Mouse (Mus musculus) kidney, embryonic 14.5 days (tissue): ENCODE results near the gene Arhgef12. TPM values are rescaled to one million over a fixed set of nuclear protein-coding genes. Genes with fewer than 3 reads are reported as not detected.

ENCODE experiments used
- ATAC-seq: fragments of 200-750 bp; cut with Nextera tagmentation; 2 replicates; pipeline ENCODE4 v1.8.0; 2017; ENCODE audit warnings: moderate number of reproducible peaks, mild to moderate bottlenecking, moderate TSS enrichment, moderate library complexity; ENCODE audit not compliant: low FRiP score, low TSS enrichment
- H3K27ac ChIP-seq: fragments of 300-500 bp; sonication (generic); 2 replicates; pipeline ENCODE4 v1.5.1; 2014; ENCODE audit warnings: low read depth, mild to moderate bottlenecking, low read length, moderate library complexity, mixed read lengths
- H3K27me3 ChIP-seq: fragments of 300-500 bp; sonication (generic); 2 replicates; pipeline ENCODE4 v1.6.1; 2014; ENCODE audit warnings: mild to moderate bottlenecking, low read length; ENCODE audit not compliant: control insufficient read depth, insufficient read depth
- H3K36me3 ChIP-seq: fragments of 300-500 bp; sonication (generic); 2 replicates; pipeline ENCODE4 v1.6.1; 2014; ENCODE audit warnings: low read length, mixed read lengths; ENCODE audit not compliant: control insufficient read depth, insufficient read depth
- H3K4me1 ChIP-seq: fragments of 300-500 bp; sonication (generic); 2 replicates; pipeline ENCODE4 v1.6.1; 2014; ENCODE audit warnings: low read length, mixed read lengths; ENCODE audit not compliant: control insufficient read depth, insufficient read depth
- H3K4me2 ChIP-seq: fragments of 300-500 bp; sonication (generic); replicated peaks from 2 replicates; pipeline ENCODE4 v1.6.1; 2014; ENCODE audit warnings: low read depth, mild to moderate bottlenecking, low read length
- H3K4me3 ChIP-seq: fragments of 300-500 bp; sonication (generic); 2 replicates; pipeline ENCODE4 v1.5.1; 2014; ENCODE audit warnings: mild to moderate bottlenecking, low read length
- H3K9ac ChIP-seq: fragments of 300-500 bp; sonication (generic); 2 replicates; pipeline ENCODE4 v1.6.1; 2014; ENCODE audit warnings: low read depth, mild to moderate bottlenecking, low read length, moderate library complexity
- H3K9me3 ChIP-seq: fragments of 300-500 bp; sonication (generic); 2 replicates; pipeline ENCODE4 v1.6.1; 2016; ENCODE audit warnings: low read length; ENCODE audit not compliant: control insufficient read depth
- WGBS: fragments of 180-500 bp; shearing (Covaris S2); extraction: QIAGEN DNeasy Blood & Tissue Kit; methylation state at CpG from one replicate; pipeline ENCODE4 v1.1.7; 2014; 5-methylcytosine and 5-hydroxymethylcytosine counted together
- polyA plus RNA-seq: library from polyadenylated mRNA; unstranded; fragments of >200 nt; fragmentation: Nextera tagmentation; extraction: Ambion mirVana; gene quantifications from 2 replicates; pipeline ENCODE4 v1.2.1, GENCODE M21; 2014

The Arhgef12 gene
- polyA plus RNA-seq, 1 experiment from 2014 or later: 29.1 TPM

- no peak overlapping the region for H3K4me3 ChIP-seq
- no peaks in the 10 kb centered on the region for H3K27me3 ChIP-seq
- no peaks in the 10 kb centered on the region for H3K36me3 ChIP-seq
- ATAC-seq: no peak
- no peaks in the 10 kb centered on the region for H3K9me3 ChIP-seq
- peaks cover 3% of the 10 kb centered on the region; the same call in 1 of the 2 replicates for H3K4me1 ChIP-seq
- H3K9ac ChIP-seq: no peak overlapping the region
- H3K4me2 ChIP-seq: no peak overlapping the region
- WGBS: 55% methylated on average over 7 of the region's 7 CpGs
- no peak overlapping the region for H3K27ac ChIP-seq
These were observed 186.8 kb downstream of the Arhgef12 start for GRCm38 (mm10) chr9:42920190-42920589.

GRCm38 (mm10) chr9:42917911-42918310 lies 189.1 kb downstream of the Arhgef12 start:
- no peak overlapping the region for H3K27ac ChIP-seq
- no peak overlapping the region for H3K4me2 ChIP-seq
- H3K36me3 ChIP-seq: no peaks in the 10 kb centered on the region
- no peaks in the 10 kb centered on the region for H3K9me3 ChIP-seq
- WGBS: 90% methylated on average over 7 of the region's 7 CpGs
- H3K4me3 ChIP-seq: no peak overlapping the region
- no peak for ATAC-seq
- no peak overlapping the region for H3K9ac ChIP-seq
- H3K4me1 ChIP-seq: peaks cover 3% of the 10 kb centered on the region; the same call in 1 of the 2 replicates
- H3K27me3 ChIP-seq: no peaks in the 10 kb centered on the region

Other genes starting within 250 kb of the Arhgef12 start
- 1.9 and 2.0 TPM in 2 replicates for gene Grik4, start 162.7 kb downstream of the Arhgef12 start, polyA plus RNA-seq
- 6.1 and 9.7 TPM in 2 replicates for gene Tmem136, start 9.3 kb upstream of the Arhgef12 start, polyA plus RNA-seq
- gene Pou2f3, start 103.1 kb upstream of the Arhgef12 start, polyA plus RNA-seq: 0.11 TPM in 1 of 2 replicates, not detected in the other
- 88.5 and 88.9 TPM in 2 replicates for gene Oaf, start 132.7 kb upstream of the Arhgef12 start, polyA plus RNA-seq
- gene Trim29, start 203.6 kb upstream of the Arhgef12 start, polyA plus RNA-seq: 0.31 and 0.50 TPM in 2 replicates